Mouse (Mus musculus) limb, embryonic 14.5 days (tissue): Measurements from ENCODE around the gene Acaca. TPM values are rescaled to one million over a fixed set of nuclear protein-coding genes. Genes with fewer than 3 reads are reported as not detected.
A peak's percentile ranks its signal among the peaks of the same experiment; 100 is the strongest.

Experiments used
- ATAC-seq: fragments of 200-750 bp; cut with Nextera tagmentation; 2 replicates; pipeline ENCODE4 v1.8.0; 2017; ENCODE audit warnings: low read depth, moderate number of reproducible peaks, moderate TSS enrichment; ENCODE audit not compliant: low FRiP score
- DNase-seq: peaks from one replicate; pipeline ENCODE4 v3.0.0-alpha.2; 2015; ENCODE audit warnings: low spot score
- H3K27ac ChIP-seq: fragments of 300-500 bp; sonication (generic); replicated peaks from 2 replicates; pipeline ENCODE4 v1.5.1; 2014; ENCODE audit warnings: low read depth, mild to moderate bottlenecking, low read length, moderate library complexity, mixed read lengths
- H3K27me3 ChIP-seq: fragments of 300-500 bp; sonication (generic); 2 replicates; pipeline ENCODE4 v1.6.1; 2014; ENCODE audit warnings: low read length, mixed read lengths; ENCODE audit not compliant: control insufficient read depth, insufficient read depth
- H3K36me3 ChIP-seq: fragments of 300-500 bp; sonication (generic); 2 replicates; pipeline ENCODE4 v1.6.1; 2014; ENCODE audit warnings: mild to moderate bottlenecking, low read length, moderate library complexity, mixed read lengths; ENCODE audit not compliant: control insufficient read depth, insufficient read depth
- H3K4me1 ChIP-seq: fragments of 300-500 bp; sonication (generic); 2 replicates; pipeline ENCODE4 v1.6.1; 2014; ENCODE audit warnings: antibody characterized with exemption, low read length, mixed read lengths; ENCODE audit not compliant: control insufficient read depth, insufficient read depth
- H3K4me2 ChIP-seq: fragments of 300-500 bp; sonication (generic); replicated peaks from 2 replicates; pipeline ENCODE4 v1.6.1; 2014; ENCODE audit warnings: low read depth, mild to moderate bottlenecking, low read length, moderate library complexity; ENCODE audit not compliant: severe bottlenecking
- H3K4me3 ChIP-seq: fragments of 300-500 bp; sonication (generic); replicated peaks from 2 replicates; pipeline ENCODE4 v1.5.1; 2014; ENCODE audit warnings: low read length
- H3K9ac ChIP-seq: fragments of 300-500 bp; sonication (generic); 2 replicates; pipeline ENCODE4 v1.6.1; 2014; ENCODE audit warnings: mild to moderate bottlenecking, low read depth, low read length, moderate library complexity; ENCODE audit not compliant: severe bottlenecking
- H3K9me3 ChIP-seq: fragments of 300-500 bp; sonication (generic); 2 replicates; pipeline ENCODE4 v1.6.1; 2016; ENCODE audit warnings: low read length; ENCODE audit not compliant: control insufficient read depth
- POLR2A ChIP-seq: fragments of 200-500 bp; IDR thresholded peaks from 2 replicates; pipeline ENCODE4 v1.8.0; 2012; ENCODE audit warnings: inconsistent platforms, mild to moderate bottlenecking, moderate library complexity, borderline replicate concordance; ENCODE audit not compliant: insufficient read depth, insufficient read length; ENCODE audit errors: extremely low read depth
- WGBS: fragments of 180-500 bp; shearing (Covaris S2); extraction: QIAGEN DNeasy Blood & Tissue Kit; methylation state at CpG from one replicate; pipeline ENCODE4 v1.1.7; 2014; 5-methylcytosine and 5-hydroxymethylcytosine counted together
- polyA plus RNA-seq, 2 experiments: library from polyadenylated mRNA; depleted of rRNA in 1 of 2; stranded (reverse) in 1 of 2; unstranded in 1 of 2; fragments of >200 nt; fragmentation: Nextera tagmentation in 1 of 2; extraction: Ambion mirVana in 1 of 2; gene quantifications; 2 replicates each; pipeline versions ENCODE4 v1.2.1 to v1.2.3; 2012 to 2014

Acaca gene
- polyA plus RNA-seq, 2 experiments, result 18.2 to 20.3 TPM

DNA sequence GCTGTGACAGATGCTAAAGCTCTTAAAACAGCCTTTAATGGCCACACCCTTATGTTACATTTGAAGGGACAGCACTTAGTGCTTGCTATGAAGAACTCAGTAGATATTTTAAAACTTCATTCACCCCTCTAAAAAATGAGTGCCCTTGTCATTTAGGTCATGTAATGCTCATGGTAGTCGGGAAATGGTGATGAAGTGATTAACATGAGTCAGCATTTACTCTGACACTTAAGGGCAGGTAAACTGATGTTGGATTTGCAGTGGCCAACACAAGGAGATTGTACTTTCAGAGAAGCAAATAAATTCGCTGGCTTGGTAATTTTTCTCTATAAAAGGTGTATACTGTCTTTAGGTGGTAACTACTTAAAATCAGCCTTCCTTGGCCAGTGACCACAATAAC, 166.9 kb downstream of the Acaca start:
- H3K9me3 ChIP-seq, result no peaks in the 10 kb centered on the region
- no peaks in the 10 kb centered on the region for H3K4me1 ChIP-seq
- no peak for TF ChIP-seq POLR2A
- H3K36me3 ChIP-seq, result peaks cover 34% of the 10 kb centered on the region
- no peak for ATAC-seq
- no peak for DNase-seq
- H3K27me3 ChIP-seq, result no peaks in the 10 kb centered on the region
- 90% methylated on average over 2 of the region's 2 CpGs for WGBS
- no peak overlapping the region for H3K9ac ChIP-seq
- no peak overlapping the region for H3K4me3 ChIP-seq
- no peak overlapping the region for H3K4me2 ChIP-seq
- no peak overlapping the region for H3K27ac ChIP-seq

DNA sequence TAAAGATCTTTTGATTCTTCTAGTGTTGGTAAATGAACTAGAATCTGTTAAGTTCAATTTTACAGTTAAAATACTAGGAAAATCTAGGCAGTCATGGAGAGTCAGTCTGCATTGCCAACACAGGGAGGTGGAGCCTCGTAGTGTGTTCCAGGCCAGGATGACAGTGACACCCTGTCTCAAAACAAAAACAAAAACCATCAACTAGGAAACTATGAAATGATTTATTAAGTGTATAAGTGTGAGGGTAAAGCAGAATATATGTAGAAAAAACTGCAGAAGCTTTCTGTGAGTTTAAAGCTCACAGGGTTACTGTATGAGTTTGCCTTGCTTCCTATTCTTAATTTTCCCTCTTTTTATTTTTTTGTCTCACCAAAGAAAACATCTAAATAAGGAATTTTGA, 176.0 kb downstream of the Acaca start:
- Histone ChIP-seq H3K27ac (no peak overlapping the region), H3K4me1 (no peaks in the 10 kb centered on the region), H3K4me2 (no peak overlapping the region), H3K9me3 (no peaks in the 10 kb centered on the region), H3K36me3 (peaks cover 20% of the 10 kb centered on the region), H3K9ac (no peak overlapping the region), H3K4me3 (no peak overlapping the region), H3K27me3 (no peaks in the 10 kb centered on the region)
- 87% methylated on average over 1 of the region's 1 CpGs for WGBS
- TF ChIP-seq POLR2A, result no peak
- no peak for DNase-seq
- ATAC-seq, result no peak

DNA sequence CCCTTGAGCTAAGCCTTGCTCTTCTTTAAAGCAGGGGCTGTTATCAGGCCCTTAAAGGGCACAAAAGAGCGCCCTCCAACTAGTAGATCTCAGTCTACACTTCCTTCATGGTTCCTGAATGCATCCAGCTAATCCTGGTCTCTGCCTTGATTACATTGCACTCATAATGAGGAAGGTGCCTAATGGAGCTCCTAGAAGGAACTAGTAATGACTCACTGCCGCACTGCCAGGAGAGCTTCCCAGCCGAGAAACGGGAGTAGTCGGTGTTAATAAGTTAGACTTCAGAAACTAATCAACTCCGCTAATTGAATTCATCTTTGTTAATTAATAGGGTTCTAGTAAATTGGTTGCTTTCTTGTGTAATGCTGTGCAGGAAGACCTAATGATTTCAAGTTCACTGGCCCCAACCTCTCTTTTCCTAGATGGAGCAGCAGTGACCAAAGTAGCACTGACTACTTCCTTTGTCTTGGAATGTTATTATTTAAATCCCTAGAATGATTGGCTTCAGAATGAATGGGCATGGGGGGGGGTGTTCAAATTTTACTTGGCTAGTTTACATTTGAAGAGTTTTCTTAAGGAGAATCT, 176.8 kb downstream of the Acaca start:
- no peak overlapping the region for H3K4me3 ChIP-seq
- TF ChIP-seq POLR2A, result no peak
- H3K27ac ChIP-seq, result no peak overlapping the region
- no peaks in the 10 kb centered on the region for H3K4me1 ChIP-seq
- ATAC-seq (no peak), DNase-seq (no peak)
- H3K27me3 ChIP-seq, result no peaks in the 10 kb centered on the region
- no peak overlapping the region for H3K4me2 ChIP-seq
- H3K9ac ChIP-seq, result no peak overlapping the region
- WGBS, result 69% methylated on average over 6 of the region's 6 CpGs
- no peaks in the 10 kb centered on the region for H3K9me3 ChIP-seq
- peaks cover 14% of the 10 kb centered on the region; the same call in 1 of the 2 replicates for H3K36me3 ChIP-seq

GRCm38 (mm10) chr11:84324032-84324752, 194.7 kb downstream of the Acaca start:
- Histone ChIP-seq H3K27ac (no peak overlapping the region), H3K4me2 (no peak overlapping the region), H3K4me1 (no peaks in the 10 kb centered on the region), H3K9ac (no peak overlapping the region), H3K27me3 (no peaks in the 10 kb centered on the region), H3K9me3 (no peaks in the 10 kb centered on the region), H3K36me3 (peaks cover 29% of the 10 kb centered on the region), H3K4me3 (no peak overlapping the region)
- ATAC-seq, result no peak
- no peak for TF ChIP-seq POLR2A
- peak; percentile 7 for DNase-seq
- 64% methylated on average over 7 of the region's 7 CpGs for WGBS

GRCm38 (mm10) chr11:84327086-84327485, 197.6 kb downstream of the Acaca start:
- H3K4me2 ChIP-seq, result no peak overlapping the region
- 81% methylated on average over 4 of the region's 4 CpGs for WGBS
- H3K27ac ChIP-seq, result no peak overlapping the region
- no peaks in the 10 kb centered on the region for H3K4me1 ChIP-seq
- H3K27me3 ChIP-seq, result no peaks in the 10 kb centered on the region
- H3K9me3 ChIP-seq, result no peaks in the 10 kb centered on the region
- H3K36me3 ChIP-seq, result peaks cover 26% of the 10 kb centered on the region
- no peak for TF ChIP-seq POLR2A
- ATAC-seq (no peak), DNase-seq (no peak)
- no peak overlapping the region for H3K9ac ChIP-seq
- no peak overlapping the region for H3K4me3 ChIP-seq
